Mouse (Mus musculus): ENCODE data around the gene Bloc1s6. TPM values are rescaled to one million over a fixed set of nuclear protein-coding genes. Genes with fewer than 3 reads are reported as not detected.

Gene Bloc1s6
- polyA plus RNA-seq, 1 experiment from 2014 or later, result 95.6 TPM

Other genes starting within 250 kb of the Bloc1s6 start
- 30.6 and 32.0 TPM in 2 replicates for gene Gatm, start 127.2 kb upstream of the Bloc1s6 start, polyA plus RNA-seq (2015; fragmentation: Nextera tagmentation; extraction: Ambion mirVana)
- not detected in 2 replicates for gene AA467197, start 101.5 kb upstream of the Bloc1s6 start, polyA plus RNA-seq (2015; fragmentation: Nextera tagmentation; extraction: Ambion mirVana)
- 8.2 and 8.3 TPM in 2 replicates for gene Slc30a4, start 35.8 kb upstream of the Bloc1s6 start, polyA plus RNA-seq (2015; fragmentation: Nextera tagmentation; extraction: Ambion mirVana)
- 2.1 and 3.8 TPM in 2 replicates for gene Sqor, start 26.7 kb downstream of the Bloc1s6 start, polyA plus RNA-seq (2015; fragmentation: Nextera tagmentation; extraction: Ambion mirVana)

All from forebrain, embryonic 16.5 days (tissue).